Mouse (Mus musculus): ENCODE results near the gene Slit1. TPM values are rescaled to one million over a fixed set of nuclear protein-coding genes. Genes with fewer than 3 reads are reported as not detected.

The Slit1 gene
- polyA plus RNA-seq, 1 experiment from 2014 or later = 0.35 TPM

GRCm38 (mm10) chr19:41754760-41755159 is 11.3 kb upstream of the Slit1 start:
- H3K27me3 ChIP-seq (replicated peaks; ENCODE audit: control insufficient read depth, insufficient read depth, low read length) = no peaks in the 10 kb centered on the region
- H3K4me1 ChIP-seq (replicated peaks; ENCODE audit: control insufficient read depth, insufficient read depth, low read length) = no peaks in the 10 kb centered on the region
- no peak overlapping the region for H3K4me3 ChIP-seq (ENCODE audit: low read depth, low read length)
- TF ChIP-seq CTCF (IDR thresholded peaks at IDR 0.05; ENCODE audit: low read depth) = no peak
- H3K4me2 ChIP-seq (replicated peaks; ENCODE audit: low read depth) = no peak overlapping the region
- 77% methylated on average over 15 of the region's 15 CpGs for WGBS
- H3K9me3 ChIP-seq (ENCODE audit: control insufficient read depth) = no peaks in the 10 kb centered on the region
- no peak for ATAC-seq
- no peak overlapping the region for H3K27ac ChIP-seq (ENCODE audit: low read depth, low read length)
- no peaks in the 10 kb centered on the region for H3K36me3 ChIP-seq (ENCODE audit: control insufficient read depth, insufficient read depth)
- no peak overlapping the region for H3K9ac ChIP-seq (ENCODE audit: low read depth, low read length)

- ATAC-seq = no peak
- no peak overlapping the region for H3K4me2 ChIP-seq (replicated peaks; ENCODE audit: low read depth)
- no peak for TF ChIP-seq CTCF (IDR thresholded peaks at IDR 0.05; ENCODE audit: low read depth)
- H3K9ac ChIP-seq (ENCODE audit: low read depth, low read length) = no peak overlapping the region
- H3K36me3 ChIP-seq (ENCODE audit: control insufficient read depth, insufficient read depth) = no peaks in the 10 kb centered on the region
- no peaks in the 10 kb centered on the region for H3K4me1 ChIP-seq (replicated peaks; ENCODE audit: control insufficient read depth, insufficient read depth, low read length)
- H3K4me3 ChIP-seq (ENCODE audit: low read depth, low read length) = no peak overlapping the region
- H3K27me3 ChIP-seq (replicated peaks; ENCODE audit: control insufficient read depth, insufficient read depth, low read length) = no peaks in the 10 kb centered on the region
- no peak overlapping the region for H3K27ac ChIP-seq (ENCODE audit: low read depth, low read length)
- no peaks in the 10 kb centered on the region for H3K9me3 ChIP-seq (ENCODE audit: control insufficient read depth)
- 80% methylated on average over 11 of the region's 11 CpGs for WGBS
Measured at GRCm38 (mm10) chr19:41751906-41752305, 8.4 kb upstream of the Slit1 start.

- no peaks in the 10 kb centered on the region for H3K36me3 ChIP-seq (ENCODE audit: control insufficient read depth, insufficient read depth)
- H3K9ac ChIP-seq (ENCODE audit: low read depth, low read length) = no peak overlapping the region
- H3K4me1 ChIP-seq (replicated peaks; ENCODE audit: control insufficient read depth, insufficient read depth, low read length) = no peaks in the 10 kb centered on the region
- no peaks in the 10 kb centered on the region for H3K9me3 ChIP-seq (ENCODE audit: control insufficient read depth)
- H3K27me3 ChIP-seq (replicated peaks; ENCODE audit: control insufficient read depth, insufficient read depth, low read length) = peaks cover 16% of the 10 kb centered on the region
- no peak overlapping the region for H3K27ac ChIP-seq (ENCODE audit: low read depth, low read length)
- H3K4me3 ChIP-seq (ENCODE audit: low read depth, low read length) = no peak overlapping the region
- no peak for TF ChIP-seq CTCF (IDR thresholded peaks at IDR 0.05; ENCODE audit: low read depth)
- ATAC-seq = no peak
- WGBS = 89% methylated on average over 14 of the region's 14 CpGs
- H3K4me2 ChIP-seq (replicated peaks; ENCODE audit: low read depth) = no peak overlapping the region
Measured at GRCm38 (mm10) chr19:41747436-41747835, 4.0 kb upstream of the Slit1 start.

GRCm38 (mm10) chr19:41745941-41746557 is 2.6 kb upstream of the Slit1 start:
- H3K4me1 ChIP-seq (replicated peaks; ENCODE audit: control insufficient read depth, insufficient read depth, low read length) = no peaks in the 10 kb centered on the region
- H3K9ac ChIP-seq (ENCODE audit: low read depth, low read length) = no peak overlapping the region
- no peak overlapping the region for H3K4me2 ChIP-seq (replicated peaks; ENCODE audit: low read depth)
- H3K27me3 ChIP-seq (replicated peaks; ENCODE audit: control insufficient read depth, insufficient read depth, low read length) = peaks cover 21% of the 10 kb centered on the region
- ATAC-seq = no peak
- WGBS = 52% methylated on average over 15 of the region's 15 CpGs
- no peaks in the 10 kb centered on the region for H3K36me3 ChIP-seq (ENCODE audit: control insufficient read depth, insufficient read depth)
- TF ChIP-seq CTCF (IDR thresholded peaks at IDR 0.05; ENCODE audit: low read depth) = no peak
- H3K9me3 ChIP-seq (ENCODE audit: control insufficient read depth) = no peaks in the 10 kb centered on the region
- H3K27ac ChIP-seq (ENCODE audit: low read depth, low read length) = no peak overlapping the region
- H3K4me3 ChIP-seq (ENCODE audit: low read depth, low read length) = no peak overlapping the region

- Histone ChIP-seq H3K4me2 (replicated peaks; ENCODE audit: low read depth) (no peak overlapping the region), H3K9me3 (ENCODE audit: control insufficient read depth) (no peaks in the 10 kb centered on the region), H3K4me1 (replicated peaks; ENCODE audit: control insufficient read depth, insufficient read depth, low read length) (no peaks in the 10 kb centered on the region), H3K9ac (ENCODE audit: low read depth, low read length) (no peak overlapping the region), H3K4me3 (ENCODE audit: low read depth, low read length) (no peak overlapping the region), H3K27ac (ENCODE audit: low read depth, low read length) (no peak overlapping the region), H3K36me3 (ENCODE audit: control insufficient read depth, insufficient read depth) (no peaks in the 10 kb centered on the region), H3K27me3 (replicated peaks; ENCODE audit: control insufficient read depth, insufficient read depth, low read length) (peaks cover 45% of the 10 kb centered on the region)
- 24% methylated on average over 4 of the region's 4 CpGs for WGBS
- no peak for TF ChIP-seq CTCF (IDR thresholded peaks at IDR 0.05; ENCODE audit: low read depth)
- no peak for ATAC-seq
Measured at GRCm38 (mm10) chr19:41738896-41739295, 4.6 kb downstream of the Slit1 start.

GRCm38 (mm10) chr19:41738429-41738805 is 5.0 kb downstream of the Slit1 start:
- no peak overlapping the region for H3K4me3 ChIP-seq (ENCODE audit: low read depth, low read length)

More at GRCm38 (mm10) chr19:41738429-41738805, 5.0 kb downstream of the Slit1 start:
- no peaks in the 10 kb centered on the region for H3K9me3 ChIP-seq (ENCODE audit: control insufficient read depth)
- H3K4me1 ChIP-seq (replicated peaks; ENCODE audit: control insufficient read depth, insufficient read depth, low read length) = no peaks in the 10 kb centered on the region
- no peak overlapping the region for H3K4me2 ChIP-seq (replicated peaks; ENCODE audit: low read depth)
- no peak overlapping the region for H3K27ac ChIP-seq (ENCODE audit: low read depth, low read length)
- no peak for ATAC-seq
- peaks cover 41% of the 10 kb centered on the region for H3K27me3 ChIP-seq (replicated peaks; ENCODE audit: control insufficient read depth, insufficient read depth, low read length)
- H3K9ac ChIP-seq (ENCODE audit: low read depth, low read length) = no peak overlapping the region
- no peak for TF ChIP-seq CTCF (IDR thresholded peaks at IDR 0.05; ENCODE audit: low read depth)
- WGBS = 13% methylated on average over 14 of the region's 14 CpGs
- H3K36me3 ChIP-seq (ENCODE audit: control insufficient read depth, insufficient read depth) = no peaks in the 10 kb centered on the region

All from intestine, postnatal 0 days (tissue).